Mouse (Mus musculus): ENCODE results near the gene Strn4.

Strn4 gene

GRCm38 (mm10) chr7:16815351-16815941 lies at the start of gene Strn4:
Gene Strn4, plus strand, starts transcription at chr7:16815889.
- no peak for DNase-seq (ENCODE audit: low spot score)

GRCm38 (mm10) chr7:16766443-16766842 lies 49.2 kb upstream of the Strn4 start:
- DNase-seq (ENCODE audit: low spot score), result no peak

- no peak for DNase-seq (ENCODE audit: low spot score)
Observed at GRCm38 (mm10) chr7:16775888-16776287, 39.8 kb upstream of the Strn4 start.

GRCm38 (mm10) chr7:16780076-16780475 lies 35.6 kb upstream of the Strn4 start:
- peak; percentile 62 for DNase-seq (ENCODE audit: low spot score)

- DNase-seq (ENCODE audit: low spot score), result peak; percentile 94
Observed at GRCm38 (mm10) chr7:16780825-16781554, 34.7 kb upstream of the Strn4 start, which contains the start of gene Slc1a5. Gene Slc1a5, plus strand, starts transcription at chr7:16781340.

- DNase-seq (ENCODE audit: low spot score), result no peak
Observed at GRCm38 (mm10) chr7:16781555-16781815, 34.2 kb upstream of the Strn4 start.

GRCm38 (mm10) chr7:16781816-16782554 lies 33.7 kb upstream of the Strn4 start:
- DNase-seq (ENCODE audit: low spot score), result peak; percentile 26

- DNase-seq (ENCODE audit: low spot score), result no peak
Observed at GRCm38 (mm10) chr7:16782555-16783125, 33.0 kb upstream of the Strn4 start.

- DNase-seq (ENCODE audit: low spot score), result peak; percentile 26
Observed at GRCm38 (mm10) chr7:16783224-16783688, 32.4 kb upstream of the Strn4 start.

GRCm38 (mm10) chr7:16783758-16784415 lies 31.8 kb upstream of the Strn4 start:
- DNase-seq (ENCODE audit: low spot score), result peak; percentile 74

- DNase-seq (ENCODE audit: low spot score), result peak; percentile 32
Observed at GRCm38 (mm10) chr7:16784498-16784976, 31.2 kb upstream of the Strn4 start.

GRCm38 (mm10) chr7:16785541-16786083 lies 30.1 kb upstream of the Strn4 start:
- DNase-seq (ENCODE audit: low spot score), result no peak

GRCm38 (mm10) chr7:16792316-16792715 lies 23.4 kb upstream of the Strn4 start:
- peak; percentile 63 for DNase-seq (ENCODE audit: low spot score)

- DNase-seq (ENCODE audit: low spot score), result no peak
Observed at GRCm38 (mm10) chr7:16793010-16793725, 22.5 kb upstream of the Strn4 start.

GRCm38 (mm10) chr7:16794886-16795285 lies 20.8 kb upstream of the Strn4 start:
- DNase-seq (ENCODE audit: low spot score), result no peak

GRCm38 (mm10) chr7:16804409-16805028 lies 11.2 kb upstream of the Strn4 start:
- no peak for DNase-seq (ENCODE audit: low spot score)

- DNase-seq (ENCODE audit: low spot score), result no peak
Observed at GRCm38 (mm10) chr7:16807936-16808335, 7.8 kb upstream of the Strn4 start.

GRCm38 (mm10) chr7:16808647-16809046 lies 7.0 kb upstream of the Strn4 start:
- DNase-seq (ENCODE audit: low spot score), result no peak

- DNase-seq (ENCODE audit: low spot score), result peak; percentile 72
Observed at GRCm38 (mm10) chr7:16809739-16810138, 6.0 kb upstream of the Strn4 start.

GRCm38 (mm10) chr7:16810399-16810919 lies 5.2 kb upstream of the Strn4 start:
- no peak for DNase-seq (ENCODE audit: low spot score)

All from urinary bladder, postnatal 14 days (tissue).